Mouse (Mus musculus): ENCODE data around the gene Mfap4. TPM values are rescaled to one million over a fixed set of nuclear protein-coding genes. Genes with fewer than 3 reads are reported as not detected.

Mfap4 gene
- polyA plus RNA-seq, 1 experiment from 2014 or later: 615 TPM

GRCm38 (mm10) chr11:61518871-61519270 lies 33.6 kb downstream of the Mfap4 start:
- ATAC-seq (ENCODE audit: insufficient read depth): no peak
- no peaks in the 10 kb centered on the region for H3K9me3 ChIP-seq (ENCODE audit: low read depth, low read length)
- H3K4me1 ChIP-seq (ENCODE audit: insufficient read depth): no peaks in the 10 kb centered on the region
- H3K36me3 ChIP-seq (ENCODE audit: insufficient read depth): peaks cover 62% of the 10 kb centered on the region
- H3K27me3 ChIP-seq (ENCODE audit: insufficient read depth, low read length): no peaks in the 10 kb centered on the region
- H3K9ac ChIP-seq: no peak overlapping the region
- H3K27ac ChIP-seq (ENCODE audit: low read depth): no peak overlapping the region
- WGBS: 82% methylated on average over 3 of the region's 3 CpGs
- no peak overlapping the region for H3K4me2 ChIP-seq
- no peak for DNase-seq
- TF ChIP-seq CTCF (IDR thresholded peaks at IDR 0.05; ENCODE audit: low read depth): no peak
- no peak overlapping the region for H3K4me3 ChIP-seq (ENCODE audit: low read depth, low read length)

GRCm38 (mm10) chr11:61519484-61520107 lies 34.4 kb downstream of the Mfap4 start:
- 89% methylated on average over 3 of the region's 3 CpGs for WGBS
- Histone ChIP-seq H3K9me3 (ENCODE audit: low read depth, low read length) (no peaks in the 10 kb centered on the region), H3K36me3 (ENCODE audit: insufficient read depth) (peaks cover 59% of the 10 kb centered on the region), H3K27ac (ENCODE audit: low read depth) (no peak overlapping the region), H3K4me1 (ENCODE audit: insufficient read depth) (no peaks in the 10 kb centered on the region), H3K9ac (no peak overlapping the region), H3K27me3 (ENCODE audit: insufficient read depth, low read length) (no peaks in the 10 kb centered on the region), H3K4me2 (no peak overlapping the region), H3K4me3 (ENCODE audit: low read depth, low read length) (no peak overlapping the region)
- ATAC-seq (ENCODE audit: insufficient read depth): no peak
- DNase-seq: no peak
- no peak for TF ChIP-seq CTCF (IDR thresholded peaks at IDR 0.05; ENCODE audit: low read depth)

GRCm38 (mm10) chr11:61526872-61527271 lies 41.6 kb downstream of the Mfap4 start:
- Histone ChIP-seq H3K27ac (ENCODE audit: low read depth) (no peak overlapping the region), H3K9ac (no peak overlapping the region), H3K27me3 (ENCODE audit: insufficient read depth, low read length) (no peaks in the 10 kb centered on the region), H3K9me3 (ENCODE audit: low read depth, low read length) (no peaks in the 10 kb centered on the region), H3K4me2 (no peak overlapping the region), H3K36me3 (ENCODE audit: insufficient read depth) (peaks cover 12% of the 10 kb centered on the region), H3K4me3 (ENCODE audit: low read depth, low read length) (no peak overlapping the region), H3K4me1 (ENCODE audit: insufficient read depth) (no peaks in the 10 kb centered on the region)
- no peak for ATAC-seq (ENCODE audit: insufficient read depth)
- WGBS: 92% methylated on average over 1 of the region's 1 CpGs
- no peak for TF ChIP-seq CTCF (IDR thresholded peaks at IDR 0.05; ENCODE audit: low read depth)
- no peak for DNase-seq

GRCm38 (mm10) chr11:61529268-61529713 lies 44.1 kb downstream of the Mfap4 start:
- Histone ChIP-seq H3K9me3 (ENCODE audit: low read depth, low read length) (no peaks in the 10 kb centered on the region), H3K27me3 (ENCODE audit: insufficient read depth, low read length) (no peaks in the 10 kb centered on the region), H3K27ac (ENCODE audit: low read depth) (0 out of 2 replicates have a peak overlapping the region, but pooled peaks have one; percentile 33), H3K9ac (no peak overlapping the region), H3K36me3 (ENCODE audit: insufficient read depth) (peaks cover 13% of the 10 kb centered on the region; the same call in 1 of the 2 replicates), H3K4me3 (ENCODE audit: low read depth, low read length) (no peak overlapping the region), H3K4me1 (ENCODE audit: insufficient read depth) (no peaks in the 10 kb centered on the region), H3K4me2 (no peak overlapping the region)
- 52% methylated on average over 4 of the region's 4 CpGs for WGBS
- ATAC-seq (ENCODE audit: insufficient read depth): 0 out of 2 replicates have a peak, but pooled peaks have one; percentile 11
- TF ChIP-seq CTCF (IDR thresholded peaks at IDR 0.05; ENCODE audit: low read depth): no peak
- DNase-seq: peak; percentile 40

- H3K4me1 ChIP-seq (ENCODE audit: insufficient read depth): no peaks in the 10 kb centered on the region
- H3K4me2 ChIP-seq: no peak overlapping the region
- ATAC-seq (ENCODE audit: insufficient read depth) (no peak), DNase-seq (no peak)
- no peaks in the 10 kb centered on the region for H3K27me3 ChIP-seq (ENCODE audit: insufficient read depth, low read length)
- WGBS: 82% methylated on average over 2 of the region's 2 CpGs
- H3K36me3 ChIP-seq (ENCODE audit: insufficient read depth): peaks cover 13% of the 10 kb centered on the region; the same call in 1 of the 2 replicates
- no peaks in the 10 kb centered on the region for H3K9me3 ChIP-seq (ENCODE audit: low read depth, low read length)
- no peak overlapping the region for H3K4me3 ChIP-seq (ENCODE audit: low read depth, low read length)
- no peak for TF ChIP-seq CTCF (IDR thresholded peaks at IDR 0.05; ENCODE audit: low read depth)
- no peak overlapping the region for H3K9ac ChIP-seq
- H3K27ac ChIP-seq (ENCODE audit: low read depth): no peak overlapping the region
These were observed 47.6 kb downstream of the Mfap4 start for GRCm38 (mm10) chr11:61532820-61533219.

GRCm38 (mm10) chr11:61533571-61533970 lies 48.3 kb downstream of the Mfap4 start:
- Histone ChIP-seq H3K4me1 (ENCODE audit: insufficient read depth) (no peaks in the 10 kb centered on the region), H3K4me2 (no peak overlapping the region), H3K9me3 (ENCODE audit: low read depth, low read length) (no peaks in the 10 kb centered on the region), H3K4me3 (ENCODE audit: low read depth, low read length) (no peak overlapping the region), H3K9ac (no peak overlapping the region), H3K36me3 (ENCODE audit: insufficient read depth) (peaks cover 13% of the 10 kb centered on the region; the same call in 1 of the 2 replicates), H3K27ac (ENCODE audit: low read depth) (peak overlapping the region; percentile 24; the same call in 1 of the 2 replicates), H3K27me3 (ENCODE audit: insufficient read depth, low read length) (no peaks in the 10 kb centered on the region)
- TF ChIP-seq CTCF (IDR thresholded peaks at IDR 0.05; ENCODE audit: low read depth): no peak
- ATAC-seq (ENCODE audit: insufficient read depth): peak; percentile 24; the same call in 1 of the 2 replicates
- DNase-seq: peak; percentile 59
- 61% methylated on average over 5 of the region's 5 CpGs for WGBS

GRCm38 (mm10) chr11:61535530-61535929 lies 50.3 kb downstream of the Mfap4 start:
- ATAC-seq (ENCODE audit: insufficient read depth): no peak
- Histone ChIP-seq H3K9ac (no peak overlapping the region), H3K27me3 (ENCODE audit: insufficient read depth, low read length) (no peaks in the 10 kb centered on the region), H3K9me3 (ENCODE audit: low read depth, low read length) (no peaks in the 10 kb centered on the region), H3K27ac (ENCODE audit: low read depth) (no peak overlapping the region), H3K4me1 (ENCODE audit: insufficient read depth) (no peaks in the 10 kb centered on the region), H3K4me3 (ENCODE audit: low read depth, low read length) (no peak overlapping the region), H3K36me3 (ENCODE audit: insufficient read depth) (peaks cover 22% of the 10 kb centered on the region), H3K4me2 (no peak overlapping the region)
- 30% methylated on average over 1 of the region's 1 CpGs for WGBS
- TF ChIP-seq CTCF (IDR thresholded peaks at IDR 0.05; ENCODE audit: low read depth): no peak
- DNase-seq: no peak

Measured in lung, embryonic 14.5 days (tissue).